9 mouse cellular contexts compared by ENCODE assay signal in genomic region chr4:137469081-137469844, GRCm38 (mm10). TPM values are rescaled to one million over a fixed set of nuclear protein-coding genes. Genes with fewer than 3 reads are reported as not detected.
A peak's percentile ranks its signal among the peaks of the same experiment; 100 is the strongest.
DNase-seq lines count a peak whose midpoint lies in the region; ATAC-seq lines count a peak whose summit lies in the region.
"Had no signal": no experiment of that assay in that cellular context is flagged by ENCODE, and none has a peak within 500 bp of the region (broad histone marks: within the 10 kb centered on the region; RNA-seq: fewer than 3 reads in every experiment).

No protein-coding gene starts in this region.

- peak; percentile 61 for DNase-seq in embryo, embryonic 10.5 days (ENCODE audit: low spot score)
- no peak for DNase-seq in embryo, embryonic 9.5 days (ENCODE audit: extremely low spot score)
- peak; percentile 55 for DNase-seq in adipocyte (ENCODE audit: low spot score)
- DNase-seq in heart, postnatal 10 days = peak; percentile 67 to 69
- no peak for DNase-seq in liver, embryonic 11.5 days (ENCODE audit: low spot score)
- peak; percentile 41 for DNase-seq in retina, embryonic 14.5 days (ENCODE audit: low spot score)
- DNase-seq in right cerebral cortex, postnatal 14 days = no peak
- no peak for DNase-seq in right cerebral cortex, postnatal 25 days

- H3K9ac ChIP-seq in liver, embryonic 11.5 days (ENCODE audit: low read depth, low read length) = peak overlapping the region; percentile 72

- H3K9me3 ChIP-seq in liver, embryonic 11.5 days (ENCODE audit: control insufficient read depth, low read length) = no peaks in the 10 kb centered on the region
- H3K9me3 ChIP-seq: G1E had no signal

- 6% methylated on average over 20 of the region's 20 CpGs for WGBS in liver, embryonic 11.5 days

- H3K4me3 ChIP-seq in liver, embryonic 11.5 days (ENCODE audit: low read depth, low read length) = peak overlapping the region; percentile 71

- intact Hi-C loops in heart, postnatal 10 days (cut with DNase I) = loop anchor here (1.0 kb wide), 1 partner anchor 28 kb away; no protein-coding TSS in a partner anchor

- H3K27me3 ChIP-seq in liver, embryonic 11.5 days (replicated peaks; ENCODE audit: control insufficient read depth, insufficient read depth, low read length) = 0 out of 2 replicates have a peak, but pooled peaks cover 2% of the 10 kb centered on the region

- peak overlapping the region; percentile 91 for H3K4me2 ChIP-seq in liver, embryonic 11.5 days

- 0 out of 2 replicates have a peak overlapping the region, but pooled peaks have one; percentile 23 for H3K27ac ChIP-seq in liver, embryonic 11.5 days (ENCODE audit: low read depth, low read length)

- no peak for ATAC-seq in liver, embryonic 11.5 days (replicated peaks; ENCODE audit: low FRiP score)

- no peaks in the 10 kb centered on the region for H3K36me3 ChIP-seq in liver, embryonic 11.5 days (ENCODE audit: control insufficient read depth, insufficient read depth, low read length)
- H3K36me3 ChIP-seq: G1E had no signal

- H3K4me1 ChIP-seq in liver, embryonic 11.5 days (replicated peaks; ENCODE audit: control insufficient read depth, insufficient read depth, low read length) = peaks cover 34% of the 10 kb centered on the region

RNA-seq across cellular contexts. Expression of gene Hspg2, which starts 0.7 kb away (rescaled TPM):
- total RNA-seq in heart, postnatal 10 days (2021) = 100 to 1,000 TPM; 524 to 560 TPM
- 19.9 and 20.8 TPM in 2 replicates for polyA plus RNA-seq in liver, embryonic 11.5 days (2014; fragmentation: Nextera tagmentation; extraction: Ambion mirVana)
- polyA plus RNA-seq: G1E had no signal

RNA-seq across cellular contexts. Expression of gene 1700013G24Rik, which starts 16.2 kb away (rescaled TPM):
- total RNA-seq in heart, postnatal 10 days (2021) = not detected
- not detected in 2 replicates for polyA plus RNA-seq in liver, embryonic 11.5 days (2014; fragmentation: Nextera tagmentation; extraction: Ambion mirVana)
- polyA plus RNA-seq: G1E had no signal

RNA-seq across cellular contexts. Expression of gene Cela3b, which starts 38.9 kb away (rescaled TPM):
- not detected for total RNA-seq in heart, postnatal 10 days (2021)
- polyA plus RNA-seq in liver, embryonic 11.5 days (2014; fragmentation: Nextera tagmentation; extraction: Ambion mirVana) = not detected in 2 replicates
- total RNA-seq: G1E had no signal
- polyA plus RNA-seq: G1E had no signal

RNA-seq across cellular contexts. Expression of gene Cela3a, which starts 59.7 kb away (rescaled TPM):
- total RNA-seq in heart, postnatal 10 days (2021) = not detected
- not detected in 2 replicates for polyA plus RNA-seq in liver, embryonic 11.5 days (2014; fragmentation: Nextera tagmentation; extraction: Ambion mirVana)
- total RNA-seq: G1E had no signal
- polyA plus RNA-seq: G1E had no signal

Comparison
In these comparisons a context has a peak if more than half of its experiments do, and no peak if none do; other contexts are left out.
1. DNase-seq: peak in embryo, embryonic 10.5 days (single experiment), adipocyte (single experiment), heart, postnatal 10 days (2 of 2) and retina, embryonic 14.5 days (single experiment); none in embryo, embryonic 9.5 days (single experiment), liver, embryonic 11.5 days (single experiment), right cerebral cortex, postnatal 14 days (single experiment) and right cerebral cortex, postnatal 25 days (single experiment).